Mouse (Mus musculus): ENCODE data around the gene Fem1a. TPM values are rescaled to one million over a fixed set of nuclear protein-coding genes. Genes with fewer than 3 reads are reported as not detected.

The Fem1a gene
- 43.6 TPM for polyA plus RNA-seq (2012; fragmentation: generic; extraction: Trizol)

GRCm38 (mm10) chr17:56256239-56256881 is at the start of gene Fem1a:
TSS of gene Fem1a (plus strand) at chr17:56256810.
- H3K79me2 ChIP-seq (ENCODE audit: control insufficient read depth, insufficient read depth) = peaks cover 36% of the 10 kb centered on the region
- peak within 1 kb of the TSS; percentile 80 for H3ac ChIP-seq (ENCODE audit: control insufficient read depth, insufficient read length)
- TF ChIP-seq TCF12 (IDR thresholded peaks at IDR 0.05; ENCODE audit: insufficient read depth, poor library complexity, severe bottlenecking) (no peak), MAX (IDR thresholded peaks at IDR 0.05; ENCODE audit: low read depth) (peak; percentile 2)
- H3K27me3 ChIP-seq (ENCODE audit: control insufficient read depth, insufficient read depth, insufficient read length) = no peaks in the 10 kb centered on the region
- H3K4me2 ChIP-seq (ENCODE audit: low read depth) = peak within 1 kb of the TSS; percentile 98
- H3K36me3 ChIP-seq (ENCODE audit: control insufficient read depth, insufficient read depth) = peaks cover 7% of the 10 kb centered on the region
- H3K4me3 ChIP-seq = peak within 1 kb of the TSS; percentile 50

DNA sequence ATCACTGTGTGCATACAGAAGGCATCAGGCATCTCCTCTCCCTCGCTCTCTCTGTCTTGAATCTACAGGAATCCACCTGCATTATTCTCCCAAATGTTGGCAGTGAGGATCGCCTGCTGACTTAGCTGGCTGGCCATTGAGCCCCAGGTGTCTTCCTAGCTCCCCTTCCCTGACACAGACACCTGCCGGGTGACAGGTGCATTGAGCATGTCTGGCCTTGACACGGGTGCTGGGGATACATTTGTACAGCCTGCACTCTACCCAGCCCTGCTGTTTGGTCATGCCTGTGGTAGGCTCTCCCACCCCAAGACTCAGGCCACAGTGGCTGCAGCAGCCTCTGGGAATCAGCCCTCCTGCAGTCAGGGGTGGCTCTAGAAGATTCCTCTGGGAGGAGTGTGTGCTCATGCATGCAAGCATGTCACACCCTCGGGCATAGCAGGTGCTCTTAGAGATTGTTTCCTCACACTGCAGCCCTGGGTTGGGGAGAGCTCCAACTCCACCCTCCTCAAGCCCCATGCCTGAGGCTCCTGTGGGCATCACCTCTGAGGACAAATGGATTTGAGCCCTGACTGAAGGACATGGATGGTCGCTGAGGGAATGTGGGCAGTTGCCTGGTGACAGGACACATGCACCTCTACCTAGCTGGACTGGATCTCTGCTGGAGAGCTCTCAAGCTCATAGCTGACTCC is 49.5 kb upstream of the Fem1a start:
- no peaks in the 10 kb centered on the region for H3K27me3 ChIP-seq (ENCODE audit: control insufficient read depth, insufficient read depth, insufficient read length)
- H3K4me2 ChIP-seq (ENCODE audit: low read depth) = no peak overlapping the region
- TF ChIP-seq USF1 (IDR thresholded peaks at IDR 0.05; ENCODE audit: low read depth) (no peak), MYOD1 (IDR thresholded peaks at IDR 0.05; ENCODE audit: control insufficient read depth in 1 of 3, insufficient read length in 2 of 3, low read depth in 2 of 3) (peak in 1 of 3 experiments; percentile 21), CEBPB (IDR thresholded peaks at IDR 0.05; ENCODE audit: insufficient read depth, poor library complexity, severe bottlenecking) (no peak), TCF12 (IDR thresholded peaks at IDR 0.05; ENCODE audit: insufficient read depth, poor library complexity, severe bottlenecking) (no peak), REST (IDR thresholded peaks at IDR 0.05; ENCODE audit: insufficient read depth, insufficient read length) (no peak), SRF (IDR thresholded peaks at IDR 0.05; ENCODE audit: control insufficient read depth, insufficient read length, low read depth) (no peak), MYOG (IDR thresholded peaks at IDR 0.05; ENCODE audit: control insufficient read depth in 1 of 3, insufficient read depth in 1 of 3, insufficient read length in 2 of 3, low read depth in 2 of 3) (peak in 2 of 3 experiments; percentile 52 to 80), TCF3 (IDR thresholded peaks at IDR 0.05; ENCODE audit: insufficient read length, low read depth) (peak; percentile 52)
- no peak overlapping the region for H3K4me3 ChIP-seq
- H3K36me3 ChIP-seq (ENCODE audit: control insufficient read depth, insufficient read depth) = peaks cover 5% of the 10 kb centered on the region
- H3ac ChIP-seq (ENCODE audit: control insufficient read depth, insufficient read length) = no peak overlapping the region
- no peaks in the 10 kb centered on the region for H3K79me2 ChIP-seq (ENCODE audit: control insufficient read depth, insufficient read depth)

DNA sequence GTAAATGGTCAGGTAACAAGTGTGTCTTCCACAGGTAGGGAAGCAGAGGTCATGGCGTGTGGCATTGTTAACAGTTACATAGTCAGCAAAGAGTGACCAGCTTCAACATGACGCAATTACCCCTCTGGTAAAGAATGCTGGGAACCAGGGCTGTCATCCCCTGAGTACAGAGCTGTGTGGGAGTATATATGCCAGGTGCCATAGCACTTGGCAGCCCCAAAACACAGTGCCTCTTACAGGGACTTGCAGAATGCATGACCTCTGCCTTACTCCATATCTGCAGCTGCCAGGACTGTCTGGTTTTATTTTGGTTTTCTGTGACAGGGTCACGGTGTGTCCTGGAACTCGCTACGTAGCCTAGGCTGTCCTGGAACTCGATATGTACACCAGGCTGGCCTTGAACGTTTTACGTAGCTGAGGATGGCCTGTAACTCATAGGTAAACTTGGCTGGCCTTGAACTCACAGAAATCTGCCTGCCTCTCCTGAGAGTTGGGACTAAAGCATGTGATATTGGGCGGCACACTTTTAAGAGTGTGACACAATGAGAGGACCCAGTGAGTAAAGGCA is 48.6 kb upstream of the Fem1a start:
- peaks cover 5% of the 10 kb centered on the region for H3K36me3 ChIP-seq (ENCODE audit: control insufficient read depth, insufficient read depth)
- no peak overlapping the region for H3K4me3 ChIP-seq
- TF ChIP-seq TCF3 (IDR thresholded peaks at IDR 0.05; ENCODE audit: insufficient read length, low read depth) (no peak), POLR2A (IDR thresholded peaks at IDR 0.05; ENCODE audit: insufficient read length, low read depth) (no peak), TCF12 (IDR thresholded peaks at IDR 0.05; ENCODE audit: insufficient read depth, poor library complexity, severe bottlenecking) (no peak), POLR2AphosphoS2 (IDR thresholded peaks at IDR 0.05; ENCODE audit: insufficient read length, low read depth) (no peak), REST (IDR thresholded peaks at IDR 0.05; ENCODE audit: insufficient read depth, insufficient read length) (no peak)
- no peak overlapping the region for H3K4me2 ChIP-seq (ENCODE audit: low read depth)
- no peaks in the 10 kb centered on the region for H3K79me2 ChIP-seq (ENCODE audit: control insufficient read depth, insufficient read depth)
- no peaks in the 10 kb centered on the region for H3K27me3 ChIP-seq (ENCODE audit: control insufficient read depth, insufficient read depth, insufficient read length)
- no peak overlapping the region for H3ac ChIP-seq (ENCODE audit: control insufficient read depth, insufficient read length)

DNA sequence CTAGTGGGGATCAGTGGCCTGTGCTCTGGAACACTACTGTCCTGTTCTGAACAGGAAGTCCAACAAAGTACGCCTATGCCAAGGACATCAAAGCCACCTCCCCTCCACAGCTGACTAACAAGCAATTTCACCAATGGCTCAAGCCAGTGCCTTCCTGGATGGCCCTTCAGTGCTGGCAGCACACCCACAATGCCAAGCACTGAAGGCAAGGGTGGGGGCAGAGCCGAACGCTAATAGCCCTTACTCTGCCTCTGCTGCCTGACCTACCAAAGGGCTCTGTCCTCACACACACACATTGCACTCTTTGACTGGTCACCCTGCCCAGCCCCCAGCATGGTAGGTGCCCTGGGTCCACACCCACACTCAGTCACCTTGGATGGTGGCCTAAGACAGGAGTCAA is 47.8 kb upstream of the Fem1a start:
- H3ac ChIP-seq (ENCODE audit: control insufficient read depth, insufficient read length) = no peak overlapping the region
- no peaks in the 10 kb centered on the region for H3K27me3 ChIP-seq (ENCODE audit: control insufficient read depth, insufficient read depth, insufficient read length)
- no peak for TF ChIP-seq POLR2AphosphoS2 (IDR thresholded peaks at IDR 0.05; ENCODE audit: insufficient read length, low read depth)
- TF ChIP-seq REST (IDR thresholded peaks at IDR 0.05; ENCODE audit: insufficient read depth, insufficient read length) = no peak
- no peak for TF ChIP-seq MYOG (IDR thresholded peaks at IDR 0.05; ENCODE audit: control insufficient read depth in 1 of 3, insufficient read depth in 1 of 3, insufficient read length in 2 of 3, low read depth in 2 of 3)
- no peak for TF ChIP-seq MYOD1 (IDR thresholded peaks at IDR 0.05; ENCODE audit: control insufficient read depth in 1 of 3, insufficient read length in 2 of 3, low read depth in 2 of 3)
- no peaks in the 10 kb centered on the region for H3K79me2 ChIP-seq (ENCODE audit: control insufficient read depth, insufficient read depth)
- H3K36me3 ChIP-seq (ENCODE audit: control insufficient read depth, insufficient read depth) = peaks cover 5% of the 10 kb centered on the region
- no peak overlapping the region for H3K4me2 ChIP-seq (ENCODE audit: low read depth)
- no peak overlapping the region for H3K4me3 ChIP-seq

DNA sequence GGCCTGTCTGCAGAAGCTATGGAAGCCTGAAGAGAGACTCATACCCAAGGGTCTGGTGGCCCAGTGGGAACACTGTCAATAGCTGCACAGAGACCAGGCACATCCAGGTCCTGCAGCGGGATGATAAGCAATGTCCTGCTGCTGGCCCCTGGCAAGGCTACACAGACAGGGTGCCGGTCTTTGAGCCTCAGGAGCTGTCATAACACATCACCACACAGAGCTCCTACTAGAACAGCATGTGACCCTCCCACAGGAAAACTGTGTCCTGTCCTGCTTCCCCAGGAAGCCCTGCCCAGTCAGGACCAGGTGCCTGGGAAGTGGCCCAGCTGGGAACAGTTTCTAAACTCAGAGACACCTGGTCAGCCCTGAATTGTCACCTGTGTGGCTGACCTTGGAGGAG is 45.5 kb upstream of the Fem1a start:
- no peak overlapping the region for H3K4me2 ChIP-seq (ENCODE audit: low read depth)
- no peaks in the 10 kb centered on the region for H3K27me3 ChIP-seq (ENCODE audit: control insufficient read depth, insufficient read depth, insufficient read length)
- H3K79me2 ChIP-seq (ENCODE audit: control insufficient read depth, insufficient read depth) = no peaks in the 10 kb centered on the region
- H3ac ChIP-seq (ENCODE audit: control insufficient read depth, insufficient read length) = no peak overlapping the region
- H3K36me3 ChIP-seq (ENCODE audit: control insufficient read depth, insufficient read depth) = peaks cover 5% of the 10 kb centered on the region
- H3K4me3 ChIP-seq = no peak overlapping the region
- TF ChIP-seq POLR2A (IDR thresholded peaks at IDR 0.05; ENCODE audit: insufficient read length, low read depth) (no peak), POLR2AphosphoS2 (IDR thresholded peaks at IDR 0.05; ENCODE audit: insufficient read length, low read depth) (no peak), MYOD1 (IDR thresholded peaks at IDR 0.05; ENCODE audit: control insufficient read depth in 1 of 3, insufficient read length in 2 of 3, low read depth in 2 of 3) (no peak), SRF (IDR thresholded peaks at IDR 0.05; ENCODE audit: control insufficient read depth, insufficient read length, low read depth) (no peak), TCF12 (IDR thresholded peaks at IDR 0.05; ENCODE audit: insufficient read depth, poor library complexity, severe bottlenecking) (no peak), CEBPB (IDR thresholded peaks at IDR 0.05; ENCODE audit: insufficient read depth, poor library complexity, severe bottlenecking) (no peak), MAX (IDR thresholded peaks at IDR 0.05; ENCODE audit: low read depth) (no peak), TCF3 (IDR thresholded peaks at IDR 0.05; ENCODE audit: insufficient read length, low read depth) (no peak), REST (IDR thresholded peaks at IDR 0.05; ENCODE audit: insufficient read depth, insufficient read length) (no peak), MYOG (IDR thresholded peaks at IDR 0.05; ENCODE audit: control insufficient read depth in 1 of 3, insufficient read depth in 1 of 3, insufficient read length in 2 of 3, low read depth in 2 of 3) (no peak), E2F4 (IDR thresholded peaks at IDR 0.05; ENCODE audit: insufficient read depth) (no peak), USF1 (IDR thresholded peaks at IDR 0.05; ENCODE audit: low read depth) (no peak)
